Mouse (Mus musculus): Measurements from ENCODE around the gene Olfr154.
"Not testable (repeated sequence)": the region's sequence is repeated elsewhere in the genome, so short reads cannot be mapped to it uniquely, and the experiment has no call there.

The Olfr154 gene

DNA sequence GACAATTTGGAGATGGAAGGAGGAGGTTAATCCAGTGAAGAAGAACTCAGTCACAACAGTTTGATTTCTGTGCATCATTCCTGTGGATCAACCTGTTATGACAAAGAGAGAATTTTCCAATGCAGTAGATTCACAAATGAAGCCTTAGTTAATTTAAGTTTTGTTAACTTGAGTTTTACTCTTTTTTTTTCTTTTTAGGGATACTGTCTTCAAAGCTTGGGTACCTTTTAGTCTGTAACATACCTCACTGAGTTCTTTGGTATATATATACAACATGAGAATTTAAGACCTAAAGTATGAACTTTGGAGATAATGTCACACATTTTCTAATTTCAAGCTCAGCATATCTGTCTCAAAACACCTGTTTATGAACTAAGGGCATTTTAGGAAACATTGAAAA is at the start of gene Olfr154:
Gene Olfr154 (minus strand): TSS at position 101 of the 400 bp plus-strand sequence.
- in situ Hi-C loops (cut with MboI, MseI) = not testable (repeated sequence)

DNA sequence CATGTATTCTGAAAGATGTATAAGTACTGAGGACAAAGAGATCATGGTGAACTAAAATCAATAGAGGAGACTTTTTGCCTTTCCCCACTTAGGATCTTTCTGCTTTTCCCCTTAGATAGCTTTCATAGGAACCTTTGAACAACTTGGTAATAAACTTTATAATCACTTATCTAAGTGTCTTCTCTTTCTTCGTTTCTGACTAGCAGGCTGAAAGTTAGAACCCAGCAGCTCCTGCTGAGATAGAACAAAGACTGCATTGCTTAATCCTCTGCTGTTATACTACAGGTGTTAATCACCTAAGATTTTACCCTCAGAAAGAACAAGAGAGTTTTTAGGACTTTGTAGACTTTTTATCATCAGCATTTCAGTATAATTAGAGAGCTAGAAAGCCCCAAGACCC is 46.9 kb upstream of the Olfr154 start:
- in situ Hi-C loops (cut with MboI, MseI) = no loop called here

DNA sequence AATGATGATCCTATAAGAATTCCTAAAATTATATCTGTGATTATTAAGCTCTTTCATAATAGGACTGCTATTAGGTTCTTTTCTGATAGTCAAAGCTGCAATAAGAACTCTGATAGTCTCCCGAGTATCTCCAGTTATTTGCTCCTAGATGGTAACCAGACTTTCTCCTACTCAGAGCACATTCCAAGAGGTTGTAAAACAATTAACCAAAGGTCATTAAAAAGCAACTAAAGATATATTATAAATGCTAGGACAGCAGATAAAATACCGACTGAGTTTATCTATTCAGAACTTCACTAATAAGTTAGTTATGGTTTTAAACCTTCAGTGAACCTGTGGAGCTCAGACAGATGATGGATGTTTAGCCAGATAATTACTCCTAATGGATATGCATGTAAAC is 46.4 kb upstream of the Olfr154 start:
- in situ Hi-C loops (cut with MboI, MseI) = not testable (repeated sequence)

DNA sequence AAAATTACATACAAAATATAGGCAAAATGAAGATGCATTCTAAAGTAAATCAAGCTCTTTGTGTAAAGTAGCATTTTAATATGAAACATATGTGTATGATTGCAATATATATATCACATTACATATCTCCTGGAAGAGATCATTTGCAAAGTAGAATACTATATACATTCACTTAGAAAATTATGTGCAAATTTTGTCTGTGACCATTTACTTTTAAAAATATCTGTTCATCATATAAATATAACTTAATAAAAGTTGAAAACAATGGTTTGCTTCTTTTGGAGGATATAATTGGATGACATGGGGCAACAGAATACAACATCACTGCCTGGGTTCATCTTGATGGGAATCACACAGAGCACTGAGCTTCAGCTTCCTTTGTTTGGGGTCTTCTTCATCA is 24.9 kb upstream of the Olfr154 start, which contains the start of gene Olfr1008:
Gene Olfr1008 (plus strand): TSS at position 301 of the 400 bp plus-strand sequence.
- in situ Hi-C loops (cut with MboI, MseI) = no loop called here

DNA sequence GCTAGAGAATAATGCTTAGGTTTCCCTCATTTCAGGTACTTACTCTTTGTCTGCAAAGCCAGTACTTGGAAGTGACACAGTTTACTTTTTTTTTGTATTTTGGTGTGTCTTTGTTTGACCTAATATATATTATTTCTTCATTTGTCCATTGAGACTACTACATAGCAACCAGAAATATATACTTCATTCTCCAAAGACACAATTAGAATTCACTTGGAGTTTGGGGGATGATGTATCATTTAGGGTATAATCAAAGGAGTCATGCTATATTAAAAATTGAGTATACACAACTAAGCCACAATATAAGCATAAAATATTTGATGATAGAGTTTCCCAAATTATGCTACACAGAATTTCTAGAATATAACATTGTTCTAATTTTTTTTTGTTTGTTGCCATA is 14.4 kb upstream of the Olfr154 start, which contains the start of gene Olfr1006:
Gene Olfr1006 (minus strand): TSS at position 101 of the 400 bp plus-strand sequence.
- in situ Hi-C loops (cut with MboI, MseI) = no loop called here

DNA sequence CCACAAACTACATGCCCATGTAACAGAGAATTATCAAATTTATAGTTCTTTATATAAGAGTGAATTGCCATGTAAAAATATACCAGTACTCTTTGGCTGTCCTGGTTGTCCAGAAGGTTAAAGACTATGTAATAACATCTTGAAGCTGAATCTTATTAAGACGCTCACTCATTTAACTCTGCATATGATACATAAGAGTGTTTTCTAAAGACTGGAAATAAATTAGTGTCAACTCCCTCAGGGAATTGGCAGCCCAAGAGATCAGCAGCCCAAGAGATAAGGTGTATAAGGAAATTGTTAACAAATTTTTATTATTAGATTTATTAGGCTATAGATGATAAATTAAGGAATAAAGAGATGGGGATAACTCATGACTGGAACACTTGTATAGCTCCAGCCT is 13.7 kb downstream of the Olfr154 start, which contains the start of gene Olfr1002:
Gene Olfr1002 (minus strand): TSS at position 101 of the 400 bp plus-strand sequence.
- in situ Hi-C loops (cut with MboI, MseI) = no loop called here

Data from T-helper 2 cell (primary cell).